Mouse (Mus musculus) stomach, postnatal 0 days (tissue): Measurements from ENCODE around the gene Irgc1.

Experiments
- CTCF ChIP-seq: IDR thresholded peaks from 2 replicates; pipeline ENCODE4 v1.5.1; 2016; ENCODE audit warnings: antibody characterized with exemption, low read depth, mild to moderate bottlenecking, moderate library complexity
- EP300 ChIP-seq: optimal IDR thresholded peaks from 2 replicates; pipeline ENCODE3; 2016; ENCODE audit warnings: antibody characterized with exemption

DNA sequence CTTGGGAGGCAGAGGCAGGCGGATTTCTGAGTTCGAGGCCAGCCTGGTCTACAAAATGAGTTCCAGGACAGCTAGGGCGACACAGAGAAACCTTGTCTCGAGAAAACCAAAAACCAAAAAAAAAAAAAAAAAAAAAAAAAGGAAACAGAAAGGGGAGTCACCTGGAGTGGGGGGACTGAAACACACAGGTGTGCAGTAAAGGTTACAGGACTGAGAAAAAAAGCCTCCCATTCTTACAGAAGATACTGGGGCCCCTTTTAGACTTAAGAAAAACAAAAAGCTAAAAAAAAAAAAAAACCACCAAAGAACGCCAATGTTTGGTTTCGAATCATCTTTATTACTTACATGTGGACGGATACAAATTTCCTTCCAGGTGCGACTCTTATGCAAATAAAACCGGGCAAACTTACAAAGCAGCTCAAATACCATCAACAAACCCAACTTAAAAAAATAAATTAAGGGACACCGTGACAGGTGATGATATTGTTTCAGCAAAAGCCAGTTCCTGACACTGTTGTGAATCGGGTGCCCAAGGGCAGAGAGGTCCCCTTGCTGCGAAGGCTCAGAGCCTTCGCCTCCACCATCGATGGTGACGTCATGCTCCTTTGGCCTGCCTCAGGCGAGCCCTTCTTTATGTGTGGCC lies 69.2 kb downstream of the Irgc1 start:
- TF ChIP-seq EP300 (no peak), CTCF (no peak)
